Mouse (Mus musculus) E14TG2a.4 (cell line): ENCODE results near the gene Itpkb.

Experiments
- CTCF ChIP-seq: conservative IDR thresholded peaks from 2 replicates; pipeline ENCODE4 v1.5.1; 2014; ENCODE audit warnings: low read length
- NANOG ChIP-seq: IDR thresholded peaks from 2 replicates; pipeline ENCODE4 v1.6.1; 2014; ENCODE audit warnings: borderline replicate concordance, low read length, mixed read lengths

DNA sequence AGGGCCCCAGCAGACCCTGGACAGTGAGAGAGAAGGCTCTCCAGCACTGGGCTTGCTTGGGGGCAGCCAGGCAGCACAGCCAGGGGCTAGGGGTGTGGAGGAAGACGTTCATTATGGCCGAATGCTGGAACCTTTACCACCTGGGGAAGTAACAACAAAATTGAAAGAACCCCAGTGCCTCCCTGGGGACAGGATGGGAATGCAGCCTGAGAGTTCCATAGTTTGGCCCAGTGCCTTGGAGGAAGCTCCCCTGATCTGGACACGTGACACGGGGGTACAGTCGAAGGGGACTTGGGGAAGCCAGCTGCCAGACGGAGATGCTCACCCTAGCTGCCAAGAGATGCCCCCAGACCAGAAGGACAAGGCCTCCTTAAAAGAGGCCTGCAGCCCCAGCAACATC lies 3.3 kb downstream of the Itpkb start:
- TF ChIP-seq CTCF (no peak), NANOG (no peak)
